Mouse (Mus musculus) liver, postnatal 0 days (tissue): ENCODE data around the gene Chic2.

Source experiments
- CTCF ChIP-seq: sonication (generic); IDR thresholded peaks from 2 replicates; pipeline ENCODE4 v1.5.1; 2016; ENCODE audit warnings: antibody characterized with exemption, low read depth
- EP300 ChIP-seq: IDR thresholded peaks from 2 replicates; pipeline ENCODE4 v1.6.1; 2016; ENCODE audit warnings: antibody characterized with exemption, low read depth, mild to moderate bottlenecking

DNA sequence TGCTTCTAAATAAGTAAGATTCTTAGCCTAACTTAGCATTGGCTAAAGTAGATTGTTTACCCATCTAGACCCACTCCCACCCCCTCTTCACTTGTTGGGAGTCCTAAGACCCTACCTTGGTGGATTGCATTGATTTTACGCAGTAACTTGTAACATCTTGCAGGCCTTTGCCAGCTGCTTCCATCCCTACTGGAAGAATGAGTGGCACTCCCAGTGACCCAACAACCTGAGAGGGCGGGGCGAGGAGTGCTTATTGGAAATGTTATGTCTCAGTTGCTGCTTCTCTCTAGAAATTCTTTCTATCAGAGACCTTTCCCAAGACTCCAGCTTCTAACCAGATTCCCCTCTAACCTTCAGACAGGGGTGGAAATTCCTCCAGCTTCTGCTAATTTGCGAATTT lies 41.3 kb upstream of the Chic2 start:
- TF ChIP-seq CTCF (no peak), EP300 (no peak)
